Mouse (Mus musculus): Measurements from ENCODE around the gene Utp14a.

DNA sequence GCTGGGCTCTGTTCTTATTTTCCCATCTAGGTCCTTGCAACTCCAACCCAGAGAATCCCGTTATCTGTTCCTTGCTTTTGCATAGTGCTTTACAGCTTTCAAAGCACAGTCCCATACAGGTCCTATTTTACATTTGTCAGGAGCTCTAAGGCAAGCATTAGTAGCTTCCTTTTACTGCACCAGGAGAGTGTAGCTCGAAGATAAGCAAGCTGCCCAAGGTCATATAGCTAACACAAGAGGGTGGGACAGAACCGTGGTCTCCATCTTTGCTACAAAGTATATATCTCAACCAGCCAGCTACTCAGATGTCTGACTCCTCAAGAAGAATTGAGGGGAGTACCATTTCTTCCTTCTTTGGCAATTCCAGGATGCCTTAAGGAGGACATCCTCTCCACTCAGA is 60.8 kb downstream of the Utp14a start:
- TF ChIP-seq POLR2A (IDR thresholded peaks at IDR 0.05; ENCODE audit: extremely low read depth, insufficient read depth, low read length) = no peak
- TF ChIP-seq CTCF (IDR thresholded peaks at IDR 0.05; ENCODE audit: extremely low read depth, insufficient read depth, low read length) = no peak
